In the genomic region with DNA sequence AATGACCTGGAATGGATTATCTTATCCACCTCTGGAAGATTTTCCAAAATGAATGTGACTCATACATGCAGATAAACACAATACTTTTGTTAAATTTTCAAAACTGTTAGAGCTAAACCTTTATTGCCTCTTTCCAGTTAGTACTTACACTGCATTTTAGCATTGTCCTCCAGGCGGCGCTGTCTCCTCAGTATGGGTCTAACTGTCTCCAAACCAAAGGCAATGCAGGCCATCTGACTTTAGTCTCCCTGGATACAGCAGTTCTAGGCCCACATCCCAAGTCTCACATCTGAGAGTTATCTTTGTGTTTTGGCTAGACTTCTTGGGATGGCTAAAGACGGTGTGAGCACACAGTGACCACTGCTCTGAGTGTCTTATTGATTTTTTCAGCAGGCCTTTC, we compare ENCODE assay signal across 9 mouse cellular contexts.
DNase-seq lines count a peak whose midpoint lies in the region; ATAC-seq lines count a peak whose summit lies in the region.
"Had no signal": no experiment of that assay in that cellular context is flagged by ENCODE, and none has a peak within 500 bp of the region (broad histone marks: within the 10 kb centered on the region; RNA-seq: fewer than 3 reads in every experiment).

No protein-coding gene starts in this region.

- DNase-seq in forebrain, embryonic 11.5 days (ENCODE audit: low spot score): peak; percentile 82
- peak; percentile 85 for DNase-seq in adrenal gland, postnatal 25 days
- DNase-seq in embryo, embryonic 9.5 days (ENCODE audit: extremely low spot score): peak; percentile 63
- DNase-seq in heart, postnatal 10 days: peak; percentile 85 to 91
- peak; percentile 56 for DNase-seq in layer of hippocampus, postnatal 36 days
- DNase-seq in spleen, postnatal 10 days (ENCODE audit: low spot score in 2 of 2): peak; percentile 39 to 86

- no peak overlapping the region for H3K27ac ChIP-seq in forebrain, embryonic 11.5 days (ENCODE audit: low read depth, low read length)
- no peak overlapping the region for H3K27ac ChIP-seq in forebrain, embryonic 16.5 days (ENCODE audit: low read length)
- no peak overlapping the region for H3K27ac ChIP-seq in midbrain, embryonic 12.5 days (replicated peaks)
- H3K27ac ChIP-seq: macrophage had no signal

- H3K4me2 ChIP-seq in forebrain, embryonic 11.5 days (ENCODE audit: low read depth, low read length, severe bottlenecking): no peak overlapping the region
- no peak overlapping the region for H3K4me2 ChIP-seq in forebrain, embryonic 16.5 days (ENCODE audit: low read length)
- H3K4me2 ChIP-seq in midbrain, embryonic 12.5 days (replicated peaks): no peak overlapping the region

- H3K4me1 ChIP-seq in forebrain, embryonic 11.5 days (replicated peaks; ENCODE audit: control insufficient read depth, insufficient read depth, low read length): no peaks in the 10 kb centered on the region
- no peaks in the 10 kb centered on the region for H3K4me1 ChIP-seq in forebrain, embryonic 16.5 days (replicated peaks; ENCODE audit: control insufficient read depth, insufficient read depth, low read length)
- no peaks in the 10 kb centered on the region; the same call in 1 of the 2 replicates for H3K4me1 ChIP-seq in midbrain, embryonic 12.5 days

- intact Hi-C loops in heart, postnatal 10 days (cut with DNase I): loop anchor here (1.0 to 5.0 kb wide), 5 partner anchors 55 to 1022 kb away; no protein-coding TSS in a partner anchor

- H3K9ac ChIP-seq in forebrain, embryonic 11.5 days (ENCODE audit: low read length): no peak overlapping the region
- no peak overlapping the region for H3K9ac ChIP-seq in forebrain, embryonic 16.5 days (replicated peaks; ENCODE audit: low read depth, low read length)
- no peak overlapping the region for H3K9ac ChIP-seq in midbrain, embryonic 12.5 days (replicated peaks)

- ATAC-seq in forebrain, embryonic 11.5 days (replicated peaks; ENCODE audit: low FRiP score): peak; percentile 61
- ATAC-seq in forebrain, embryonic 16.5 days: no peak
- ATAC-seq in midbrain, embryonic 12.5 days (ENCODE audit: low FRiP score, low read depth): peak; percentile 67; the same call in 1 of the 2 replicates

- no peak overlapping the region for H3K4me3 ChIP-seq in forebrain, embryonic 11.5 days (ENCODE audit: low read depth, low read length)
- H3K4me3 ChIP-seq in forebrain, embryonic 16.5 days (replicated peaks; ENCODE audit: low read length): no peak overlapping the region
- no peak overlapping the region for H3K4me3 ChIP-seq in midbrain, embryonic 12.5 days

- H3K27me3 ChIP-seq in forebrain, embryonic 11.5 days (ENCODE audit: control insufficient read depth, insufficient read depth, low read length): no peaks in the 10 kb centered on the region
- no peaks in the 10 kb centered on the region for H3K27me3 ChIP-seq in forebrain, embryonic 16.5 days (replicated peaks; ENCODE audit: control insufficient read depth, insufficient read depth, low read length)
- no peaks in the 10 kb centered on the region for H3K27me3 ChIP-seq in midbrain, embryonic 12.5 days

- no peaks in the 10 kb centered on the region for H3K9me3 ChIP-seq in forebrain, embryonic 11.5 days (ENCODE audit: control insufficient read depth, low read length)
- no peaks in the 10 kb centered on the region for H3K9me3 ChIP-seq in forebrain, embryonic 16.5 days (ENCODE audit: control insufficient read depth, low read length)
- no peaks in the 10 kb centered on the region for H3K9me3 ChIP-seq in midbrain, embryonic 12.5 days

- WGBS in forebrain, embryonic 11.5 days: 20% methylated on average over 3 of the region's 3 CpGs
- 22% methylated on average over 3 of the region's 3 CpGs for WGBS in forebrain, embryonic 16.5 days
- WGBS in midbrain, embryonic 12.5 days: 19% methylated on average over 3 of the region's 3 CpGs

- H3K36me3 ChIP-seq in forebrain, embryonic 11.5 days (ENCODE audit: control insufficient read depth, insufficient read depth, low read length): no peaks in the 10 kb centered on the region
- no peaks in the 10 kb centered on the region for H3K36me3 ChIP-seq in forebrain, embryonic 16.5 days (ENCODE audit: control insufficient read depth, insufficient read depth)
- H3K36me3 ChIP-seq in midbrain, embryonic 12.5 days: no peaks in the 10 kb centered on the region
